20 mouse cellular contexts compared by ENCODE assay signal in the genomic region with DNA sequence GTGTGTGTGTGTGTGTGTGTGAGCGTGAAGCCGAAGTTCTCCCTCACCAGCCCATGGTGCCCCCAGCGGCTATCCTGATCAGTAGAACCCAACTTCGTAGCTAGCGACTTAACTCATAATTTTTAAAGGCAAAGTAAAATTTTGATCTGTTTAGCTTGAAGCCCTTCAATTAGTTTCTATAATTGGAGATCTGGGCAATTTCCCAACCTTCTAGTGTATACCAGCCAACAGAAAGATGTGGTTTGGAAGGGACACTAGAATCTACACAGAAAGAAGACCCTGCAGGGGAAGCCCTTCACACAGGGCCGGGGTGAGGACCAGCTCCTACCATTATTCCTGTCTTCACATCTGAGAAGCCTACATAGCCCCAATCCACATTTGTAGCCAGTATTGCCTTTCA.
DNase-seq lines count a peak whose midpoint lies in the region; ATAC-seq and TF ChIP-seq lines count a peak whose summit lies in the region.
"Had no signal": no experiment of that assay in that cellular context is flagged by ENCODE, and none has a peak within 500 bp of the region (broad histone marks: within the 10 kb centered on the region; RNA-seq: fewer than 3 reads in every experiment).

No protein-coding gene starts in this region.

- peak overlapping the region; percentile 71; the same call in 1 of the 2 replicates for H3K27ac ChIP-seq in embryonic facial prominence, embryonic 13.5 days
- no peak overlapping the region for H3K27ac ChIP-seq in embryonic facial prominence, embryonic 10.5 days (replicated peaks)
- peak overlapping the region; percentile 93 for H3K27ac ChIP-seq in heart, embryonic 16.5 days (ENCODE audit: low read length)
- H3K27ac ChIP-seq in stomach, embryonic 14.5 days (ENCODE audit: low read length) = peak overlapping the region; percentile 4; the same call in 1 of the 2 replicates
- H3K27ac ChIP-seq in hindbrain, postnatal 0 days = no peak overlapping the region
- H3K27ac ChIP-seq in left cerebral cortex, adult 2 months = no peak overlapping the region
- H3K27ac ChIP-seq: hindbrain, embryonic 15.5 days; limb, embryonic 13.5 days had no signal

- H3K9me3 ChIP-seq in embryonic facial prominence, embryonic 13.5 days = no peaks in the 10 kb centered on the region
- H3K9me3 ChIP-seq in embryonic facial prominence, embryonic 10.5 days = no peaks in the 10 kb centered on the region
- H3K9me3 ChIP-seq in heart, embryonic 16.5 days (replicated peaks; ENCODE audit: control insufficient read depth, low read length) = no peaks in the 10 kb centered on the region
- H3K9me3 ChIP-seq in stomach, embryonic 14.5 days (ENCODE audit: control insufficient read depth, low read depth, low read length) = no peaks in the 10 kb centered on the region
- no peaks in the 10 kb centered on the region for H3K9me3 ChIP-seq in hindbrain, postnatal 0 days (ENCODE audit: low read length)
- H3K9me3 ChIP-seq: G1E; hindbrain, embryonic 15.5 days; limb, embryonic 13.5 days had no signal

- H3K4me2 ChIP-seq in embryonic facial prominence, embryonic 13.5 days = no peak overlapping the region
- no peak overlapping the region for H3K4me2 ChIP-seq in heart, embryonic 16.5 days (ENCODE audit: low read depth, low read length)
- H3K4me2 ChIP-seq in stomach, embryonic 14.5 days (replicated peaks; ENCODE audit: low read depth, low read length) = no peak overlapping the region
- no peak overlapping the region for H3K4me2 ChIP-seq in hindbrain, postnatal 0 days (ENCODE audit: low read depth, low read length)
- H3K4me2 ChIP-seq: hindbrain, embryonic 15.5 days; limb, embryonic 13.5 days had no signal

- no peak for ATAC-seq in embryonic facial prominence, embryonic 13.5 days (ENCODE audit: insufficient number of reproducible peaks, insufficient read depth, low FRiP score, low TSS enrichment, low read depth)
- no peak for ATAC-seq in heart, embryonic 16.5 days (replicated peaks; ENCODE audit: extremely low read depth, insufficient read depth, low FRiP score)
- ATAC-seq in stomach, embryonic 14.5 days (ENCODE audit: insufficient number of reproducible peaks, insufficient read depth, low FRiP score, low read depth) = no peak
- no peak for ATAC-seq in hindbrain, postnatal 0 days

- no peak for DNase-seq in embryonic facial prominence, embryonic 10.5 days (ENCODE audit: low spot score)
- DNase-seq in heart, postnatal 25 days (ENCODE audit: low spot score) = no peak
- peak; percentile 5 for DNase-seq in adipocyte (ENCODE audit: low spot score)
- no peak for DNase-seq in hindbrain, postnatal 0 days (ENCODE audit: low spot score)
- no peak for DNase-seq in left cerebral cortex, adult 2 months (ENCODE audit: extremely low spot score in 1 of 2, low spot score in 2 of 2)
- DNase-seq: adrenal gland, adult 2 months; cerebellum, adult 11 months; cerebellum, postnatal 25 days; gastrocnemius, postnatal 14 days; kidney, adult 2 months; kidney, postnatal 14 days; layer of hippocampus, adult 9-11 months; midbrain, embryonic 14.5 days had no signal

- peaks cover 6% of the 10 kb centered on the region for H3K36me3 ChIP-seq in embryonic facial prominence, embryonic 13.5 days
- no peaks in the 10 kb centered on the region for H3K36me3 ChIP-seq in embryonic facial prominence, embryonic 10.5 days (replicated peaks)
- H3K36me3 ChIP-seq in heart, embryonic 16.5 days (ENCODE audit: control insufficient read depth, insufficient read depth) = no peaks in the 10 kb centered on the region
- 0 out of 2 replicates have a peak, but pooled peaks cover 5% of the 10 kb centered on the region for H3K36me3 ChIP-seq in stomach, embryonic 14.5 days (ENCODE audit: control insufficient read depth, insufficient read depth, low read length)
- no peaks in the 10 kb centered on the region for H3K36me3 ChIP-seq in hindbrain, postnatal 0 days (ENCODE audit: insufficient read depth, low read length)
- H3K36me3 ChIP-seq: G1E had no signal

- H3K4me1 ChIP-seq in embryonic facial prominence, embryonic 13.5 days = peaks cover 19% of the 10 kb centered on the region
- H3K4me1 ChIP-seq in embryonic facial prominence, embryonic 10.5 days = peaks cover 17% of the 10 kb centered on the region
- H3K4me1 ChIP-seq in heart, embryonic 16.5 days (ENCODE audit: control insufficient read depth, insufficient read depth, low read length) = peaks cover 37% of the 10 kb centered on the region
- peaks cover 20% of the 10 kb centered on the region for H3K4me1 ChIP-seq in stomach, embryonic 14.5 days (ENCODE audit: control insufficient read depth, insufficient read depth, low read length)
- no peaks in the 10 kb centered on the region; the same call in 1 of the 2 replicates for H3K4me1 ChIP-seq in hindbrain, postnatal 0 days (ENCODE audit: insufficient read depth, low read length)

- no peak overlapping the region for H3K9ac ChIP-seq in embryonic facial prominence, embryonic 13.5 days
- no peak overlapping the region; the same call in 1 of the 2 replicates for H3K9ac ChIP-seq in heart, embryonic 16.5 days (ENCODE audit: low read length)
- H3K9ac ChIP-seq in stomach, embryonic 14.5 days (replicated peaks; ENCODE audit: low read depth, low read length) = no peak overlapping the region
- no peak overlapping the region for H3K9ac ChIP-seq in hindbrain, postnatal 0 days (replicated peaks; ENCODE audit: low read length)
- H3K9ac ChIP-seq: hindbrain, embryonic 15.5 days; limb, embryonic 13.5 days had no signal

- intact Hi-C loops in heart, postnatal 25 days (cut with DNase I) = loop anchor here (5.0 kb wide), 2 partner anchors 40 to 425 kb away; no protein-coding TSS in a partner anchor
- intact Hi-C loops in left cerebral cortex, adult 2 months (cut with DNase I) = no loop called here

- H3K27me3 ChIP-seq in embryonic facial prominence, embryonic 13.5 days = no peaks in the 10 kb centered on the region
- H3K27me3 ChIP-seq in embryonic facial prominence, embryonic 10.5 days (replicated peaks; ENCODE audit: low read depth, poor library complexity, severe bottlenecking) = no peaks in the 10 kb centered on the region
- no peaks in the 10 kb centered on the region for H3K27me3 ChIP-seq in heart, embryonic 16.5 days (ENCODE audit: control insufficient read depth, insufficient read depth, low read length)
- no peaks in the 10 kb centered on the region for H3K27me3 ChIP-seq in stomach, embryonic 14.5 days (ENCODE audit: control insufficient read depth, insufficient read depth, low read length)
- no peaks in the 10 kb centered on the region for H3K27me3 ChIP-seq in hindbrain, postnatal 0 days (ENCODE audit: insufficient read depth, low read length)
- H3K27me3 ChIP-seq: hindbrain, embryonic 15.5 days; limb, embryonic 13.5 days had no signal

- no peak for TF ChIP-seq CTCF in hindbrain, postnatal 0 days (IDR thresholded peaks at IDR 0.05; ENCODE audit: low read depth)
- TF ChIP-seq CTCF in left cerebral cortex, adult 2 months (IDR thresholded peaks at IDR 0.05) = no peak

- H3K4me3 ChIP-seq in embryonic facial prominence, embryonic 13.5 days = no peak overlapping the region
- H3K4me3 ChIP-seq in embryonic facial prominence, embryonic 10.5 days = no peak overlapping the region
- H3K4me3 ChIP-seq in heart, embryonic 16.5 days (ENCODE audit: low read length) = no peak overlapping the region
- H3K4me3 ChIP-seq in stomach, embryonic 14.5 days (ENCODE audit: low read depth, low read length) = no peak overlapping the region
- H3K4me3 ChIP-seq in hindbrain, postnatal 0 days (ENCODE audit: low read length) = no peak overlapping the region
- no peak overlapping the region for H3K4me3 ChIP-seq in left cerebral cortex, adult 2 months
- H3K4me3 ChIP-seq: hindbrain, embryonic 15.5 days; limb, embryonic 13.5 days; myocyte had no signal

- WGBS in embryonic facial prominence, embryonic 13.5 days = 82% methylated on average over 6 of the region's 6 CpGs
- 98% methylated on average over 6 of the region's 6 CpGs for WGBS in embryonic facial prominence, embryonic 10.5 days
- WGBS in heart, embryonic 16.5 days = 83% methylated on average over 6 of the region's 6 CpGs
- 87% methylated on average over 6 of the region's 6 CpGs for WGBS in stomach, embryonic 14.5 days
- 92% methylated on average over 6 of the region's 6 CpGs for WGBS in hindbrain, postnatal 0 days

Comparison
In these comparisons a context has a peak if more than half of its experiments do, and no peak if none do; other contexts are left out.
1. H3K27ac ChIP-seq: peak in embryonic facial prominence, embryonic 13.5 days (single experiment), heart, embryonic 16.5 days (single experiment) and stomach, embryonic 14.5 days (single experiment); none in embryonic facial prominence, embryonic 10.5 days (single experiment), hindbrain, postnatal 0 days (single experiment) and left cerebral cortex, adult 2 months (single experiment).